Mouse (Mus musculus): ENCODE measurements at regions not wholly inside any gene's neighbourhood (a gene's known extent, or its start where the extent isn't known, plus 50 kb on each side); places are given as distances from the start of the nearest gene placed in this dataset.

- DNase-seq = no peak
Measured at GRCm38 (mm10) chr13:72691783-72692729, 63.4 kb downstream of the Irx2 start.

DNA sequence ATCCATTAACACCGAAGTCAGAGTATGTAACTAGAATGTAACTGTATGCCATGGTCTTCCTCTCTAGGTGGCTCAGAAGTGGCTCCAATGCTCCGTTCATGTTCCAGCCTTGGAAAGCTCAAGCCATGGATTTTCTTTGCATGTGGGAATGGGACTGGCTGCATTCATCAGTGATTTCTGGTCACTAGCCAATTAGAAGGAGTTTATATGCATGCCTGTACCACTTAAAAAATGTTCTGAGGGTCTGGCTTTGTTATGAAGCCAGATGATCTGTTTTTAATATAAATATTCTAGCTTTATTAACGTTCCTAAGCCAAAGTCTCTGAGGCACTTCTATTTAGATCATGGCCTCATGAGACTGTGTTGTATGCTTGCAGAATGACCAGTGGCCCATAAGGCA lies 78.8 kb downstream of the Irx2 start:
- DNase-seq = no peak

GRCm38 (mm10) chr13:72708728-72709127 lies 80.1 kb downstream of the Irx2 start:
- DNase-seq = no peak

DNA sequence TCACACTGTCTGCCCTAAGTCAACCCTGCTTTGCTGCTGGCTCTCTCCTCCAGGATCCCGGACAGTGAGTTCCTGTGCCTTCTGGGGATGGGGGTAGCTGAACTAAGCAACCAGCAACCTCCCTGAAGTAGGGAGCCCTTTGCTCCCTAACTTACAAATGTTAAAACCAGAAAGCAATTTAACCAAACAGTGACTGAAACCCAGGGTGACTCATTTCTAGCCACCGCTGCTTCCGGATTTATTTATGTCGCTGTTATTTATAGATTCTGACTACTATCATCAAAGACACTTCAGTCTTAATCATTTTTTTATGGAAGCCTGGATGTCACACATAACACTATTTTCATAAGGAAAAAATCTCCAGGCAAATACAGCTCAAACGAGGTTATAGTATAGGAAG lies 81.4 kb downstream of the Irx2 start:
- DNase-seq = no peak

GRCm38 (mm10) chr13:72711136-72711535 lies 82.5 kb downstream of the Irx2 start:
- no peak for DNase-seq

- no peak for DNase-seq
Measured at GRCm38 (mm10) chr13:72711842-72712330, 83.3 kb downstream of the Irx2 start.

DNA sequence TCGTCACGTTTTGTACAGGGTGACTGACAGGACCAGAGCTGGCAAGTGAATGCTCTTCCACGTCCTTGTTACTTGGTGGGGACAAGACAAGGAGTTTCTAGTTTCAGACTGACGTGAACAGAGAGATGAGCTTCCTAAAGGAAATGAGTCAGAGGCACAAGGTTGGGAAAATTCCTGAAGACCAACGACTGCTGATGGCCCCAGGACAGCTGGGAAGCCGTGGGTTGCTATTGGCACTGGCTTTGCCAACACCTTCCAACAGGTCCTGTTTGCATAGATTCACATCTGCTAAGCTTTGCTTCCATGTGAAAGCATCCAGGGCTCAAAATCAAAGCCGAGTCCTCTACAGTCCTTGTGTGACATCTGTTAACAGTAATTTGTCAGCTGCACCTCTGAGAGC lies 86.2 kb downstream of the Irx2 start:
- DNase-seq = no peak

DNA sequence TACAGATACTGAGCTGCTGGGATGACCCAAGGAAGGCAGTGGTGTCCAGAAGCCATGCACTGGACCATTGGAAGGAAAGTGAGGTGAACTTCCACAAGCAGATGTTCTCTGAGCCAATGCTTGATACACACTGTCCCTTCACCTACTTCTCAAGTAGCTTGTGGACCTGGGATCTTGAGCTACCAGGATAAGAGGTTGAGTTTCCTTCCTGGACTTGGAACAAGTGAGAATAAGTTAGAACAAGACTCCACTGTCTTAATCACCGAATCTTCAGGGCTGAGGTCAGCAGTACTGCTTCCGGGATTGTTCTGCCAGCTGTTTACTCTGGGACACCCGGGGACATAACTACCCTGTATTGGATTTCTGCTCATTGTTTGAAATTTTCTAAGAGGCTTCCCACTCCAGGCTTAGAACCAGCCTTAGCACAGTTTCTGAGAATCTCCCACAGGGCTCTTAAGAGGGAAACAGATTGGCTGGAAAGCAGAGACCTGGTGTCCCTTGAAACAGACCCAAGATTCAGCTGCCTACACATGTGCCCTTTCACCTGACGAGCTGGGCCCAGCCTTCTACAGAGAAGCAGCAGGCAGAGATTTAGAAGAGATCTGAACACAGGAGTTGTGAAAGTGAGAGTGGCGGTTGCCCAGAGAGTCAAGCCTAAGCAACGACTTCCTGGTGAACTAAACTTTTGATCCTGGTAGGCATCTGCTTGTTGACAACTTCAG lies 87.5 kb downstream of the Irx2 start:
- DNase-seq = no peak

GRCm38 (mm10) chr13:72727126-72727525 lies 98.5 kb downstream of the Irx2 start:
- no peak for DNase-seq

- DNase-seq = no peak
Measured at GRCm38 (mm10) chr13:72735916-72736315, 107.3 kb downstream of the Irx2 start.

DNA sequence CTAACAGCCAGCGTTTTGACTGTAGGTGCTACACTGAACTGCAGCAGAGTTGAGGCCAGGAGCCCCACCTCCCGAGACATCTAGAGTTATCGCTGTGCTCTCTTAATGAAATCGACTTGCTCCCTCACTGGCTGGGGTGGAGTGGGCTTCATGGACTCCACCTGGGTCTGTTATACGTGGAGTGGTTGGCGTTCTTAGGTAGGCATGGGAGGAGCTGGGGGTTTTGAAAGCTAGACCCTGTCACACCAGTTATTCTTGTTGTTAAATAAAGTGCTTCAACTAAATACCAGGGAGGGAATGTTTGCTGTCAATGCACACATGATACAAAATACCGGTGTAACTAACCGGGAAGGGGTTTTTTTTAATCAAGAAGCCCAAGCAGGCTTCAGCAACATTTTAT lies 108.4 kb downstream of the Irx2 start:
- DNase-seq = no peak

GRCm38 (mm10) chr13:72747187-72747586 lies 118.6 kb downstream of the Irx2 start:
- no peak for DNase-seq

- no peak for DNase-seq
Measured at GRCm38 (mm10) chr13:72755036-72755435, 126.4 kb downstream of the Irx2 start.

GRCm38 (mm10) chr13:72762481-72762880 lies 133.9 kb downstream of the Irx2 start:
- no peak for DNase-seq

- no peak for DNase-seq
Measured at GRCm38 (mm10) chr13:72763337-72763736, 134.7 kb downstream of the Irx2 start.

DNA sequence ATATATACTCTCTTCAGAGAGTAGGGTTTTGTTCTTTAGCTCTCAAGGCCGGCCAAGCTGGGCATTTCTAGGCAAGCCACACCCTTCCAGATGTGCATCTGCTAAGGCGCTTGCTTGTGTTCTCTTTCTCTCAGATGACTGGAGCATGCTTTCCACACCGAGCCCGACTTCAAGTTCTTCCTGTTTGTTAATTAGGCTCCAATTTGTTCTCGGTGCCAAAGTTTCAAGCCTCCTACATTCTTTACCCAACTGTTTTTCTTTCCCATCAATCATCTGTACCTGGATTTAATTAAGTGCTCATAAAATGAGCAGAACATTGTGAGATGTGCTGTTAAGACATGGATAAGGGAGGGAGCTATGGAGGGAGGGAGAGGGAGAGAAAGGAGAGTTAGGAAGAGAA lies 138.7 kb downstream of the Irx2 start:
- no peak for DNase-seq

GRCm38 (mm10) chr13:72769007-72769595 lies 140.5 kb downstream of the Irx2 start:
- no peak for DNase-seq

- DNase-seq = no peak
Measured at GRCm38 (mm10) chr13:72783026-72783726, 154.6 kb downstream of the Irx2 start.

- DNase-seq = no peak
Measured at GRCm38 (mm10) chr13:72783727-72784070, 155.1 kb downstream of the Irx2 start.

DNA sequence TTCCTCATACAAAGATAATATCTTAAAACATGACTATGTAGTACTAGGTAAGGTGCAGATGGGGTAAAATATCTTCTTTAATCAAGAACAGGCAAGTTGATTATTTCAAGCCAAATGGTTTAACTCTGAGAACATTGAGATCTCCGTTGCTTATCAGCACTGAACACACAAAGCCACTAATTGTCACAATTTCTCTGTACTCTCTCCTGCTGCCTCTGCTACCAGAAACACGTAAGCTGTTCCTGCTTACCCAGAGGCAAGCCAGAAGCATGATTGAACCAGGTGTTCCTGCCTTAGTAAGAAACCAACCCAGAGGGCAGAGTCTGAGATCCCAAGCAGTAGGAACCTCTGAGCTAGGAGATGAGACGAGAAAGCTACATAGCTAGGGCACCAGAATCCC lies 164.1 kb downstream of the Irx2 start:
- no peak for DNase-seq

GRCm38 (mm10) chr13:72800021-72800420 lies 171.4 kb downstream of the Irx2 start:
- no peak for DNase-seq

- DNase-seq = no peak
Measured at GRCm38 (mm10) chr13:72800546-72800945, 171.9 kb downstream of the Irx2 start.

- DNase-seq = no peak
Measured at GRCm38 (mm10) chr13:72803374-72803773, 174.8 kb downstream of the Irx2 start.
